Mouse (Mus musculus) intestine, postnatal 0 days (tissue): Measurements from ENCODE around the gene Mms22l. TPM values are rescaled to one million over a fixed set of nuclear protein-coding genes. Genes with fewer than 3 reads are reported as not detected.
"Not testable (repeated sequence)": the region's sequence is repeated elsewhere in the genome, so short reads cannot be mapped to it uniquely, and the experiment has no call there.

Experiments used
- ATAC-seq: fragments of 200-750 bp; cut with Nextera tagmentation; 2 replicates; pipeline ENCODE4 v1.8.0; 2017; ENCODE audit warnings: mild to moderate bottlenecking, moderate TSS enrichment, moderate library complexity
- H3K27ac ChIP-seq: fragments of 300-500 bp; sonication (generic); 2 replicates; pipeline ENCODE4 v1.5.1; 2014; ENCODE audit warnings: mild to moderate bottlenecking, low read depth, low read length, moderate library complexity
- H3K27me3 ChIP-seq: fragments of 300-500 bp; sonication (generic); replicated peaks from 2 replicates; pipeline ENCODE4 v1.6.1; 2014; ENCODE audit warnings: low read length, mixed read lengths; ENCODE audit not compliant: control insufficient read depth, insufficient read depth
- H3K36me3 ChIP-seq: fragments of 300-500 bp; sonication (generic); 2 replicates; pipeline ENCODE4 v1.6.1; 2014; ENCODE audit warnings: mild to moderate bottlenecking, moderate library complexity; ENCODE audit not compliant: control insufficient read depth, insufficient read depth
- H3K4me1 ChIP-seq: fragments of 300-500 bp; sonication (generic); replicated peaks from 2 replicates; pipeline ENCODE4 v1.6.1; 2014; ENCODE audit warnings: antibody characterized with exemption, low read length, mixed read lengths; ENCODE audit not compliant: control insufficient read depth, insufficient read depth
- H3K4me2 ChIP-seq: fragments of 300-500 bp; sonication (generic); replicated peaks from 2 replicates; pipeline ENCODE4 v1.6.1; 2014; ENCODE audit warnings: low read depth, mild to moderate bottlenecking, moderate library complexity
- H3K4me3 ChIP-seq: fragments of 300-500 bp; sonication (generic); 2 replicates; pipeline ENCODE4 v1.5.1; 2014; ENCODE audit warnings: low read depth, low read length
- H3K9ac ChIP-seq: fragments of 300-500 bp; sonication (generic); 2 replicates; pipeline ENCODE4 v1.6.1; 2014; ENCODE audit warnings: mild to moderate bottlenecking, low read depth, low read length
- H3K9me3 ChIP-seq: fragments of 300-500 bp; sonication (generic); 2 replicates; pipeline ENCODE4 v1.6.1; 2016; ENCODE audit warnings: mixed run types; ENCODE audit not compliant: control insufficient read depth
- CTCF ChIP-seq: sonication (generic); IDR thresholded peaks from 2 replicates; pipeline ENCODE4 v1.5.1; 2016; ENCODE audit warnings: low read depth, mild to moderate bottlenecking, control low read depth, antibody characterized with exemption, moderate library complexity
- WGBS: fragments of 180-500 bp; shearing (Covaris S2); extraction: QIAGEN DNeasy Blood & Tissue Kit; methylation state at CpG from one replicate; pipeline ENCODE4 v1.1.7; 2014; 5-methylcytosine and 5-hydroxymethylcytosine counted together
- polyA plus RNA-seq: library from polyadenylated mRNA; unstranded; fragments of >200 nt; fragmentation: Nextera tagmentation; extraction: Ambion mirVana; gene quantifications from 2 replicates; pipeline ENCODE4 v1.2.1, GENCODE M21; 2015

Mms22l gene
- polyA plus RNA-seq: 6.9 and 8.2 TPM in 2 replicates

DNA sequence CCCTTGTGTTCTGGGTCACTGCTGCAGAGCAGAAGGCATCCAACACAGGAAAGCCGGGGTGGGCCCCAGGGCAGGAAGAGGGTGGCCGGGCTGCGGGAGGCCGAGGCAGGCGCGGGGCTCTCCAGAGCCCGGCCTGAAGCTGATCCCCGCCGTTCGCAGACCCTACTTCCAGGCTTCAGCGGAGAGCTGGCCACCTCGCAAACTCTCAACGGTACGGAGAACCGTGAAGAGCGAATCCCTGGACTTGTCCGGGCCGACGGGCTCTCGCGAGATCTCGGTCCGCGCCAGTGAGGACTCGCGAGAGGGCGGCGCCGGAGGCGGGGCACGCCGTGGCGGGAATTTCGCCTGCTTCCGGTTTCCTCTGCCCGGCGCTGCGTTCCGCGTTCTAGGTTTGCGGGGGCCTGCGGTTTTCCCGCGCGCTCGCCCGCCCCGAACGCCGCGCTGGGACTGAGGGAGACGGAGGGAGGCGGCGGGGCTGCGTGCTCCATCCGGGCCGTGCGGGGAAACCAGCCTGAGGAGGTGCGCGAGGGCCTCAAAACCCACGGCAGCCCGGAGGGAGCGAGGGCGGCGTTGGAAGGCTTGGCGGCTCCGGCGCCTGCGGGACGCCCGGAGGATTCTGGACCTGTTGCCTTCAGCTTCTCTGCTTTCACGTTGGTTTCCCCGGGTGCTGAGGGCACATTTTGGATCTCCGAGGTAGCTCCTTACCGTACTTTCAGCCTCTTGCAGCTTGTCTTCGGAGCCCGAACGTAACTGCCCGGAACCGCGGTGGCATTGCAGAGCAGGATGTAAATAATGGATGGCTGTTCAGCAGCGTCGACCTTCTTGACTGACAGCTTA lies at the start of gene Mms22l:
Mms22l (plus strand) TSS at position 336 of the 837 bp plus-strand sequence.
- peak within 1 kb of the TSS; percentile 96 for H3K4me3 ChIP-seq
- H3K9ac ChIP-seq: peak within 1 kb of the TSS; percentile 93
- no peaks in the 10 kb centered on the region for H3K27me3 ChIP-seq
- under 1% methylated on average over 78 of the region's 83 CpGs for WGBS
- no peaks in the 10 kb centered on the region for H3K36me3 ChIP-seq
- no peaks in the 10 kb centered on the region for H3K4me1 ChIP-seq
- ATAC-seq: peak; percentile 100
- H3K9me3 ChIP-seq: no peaks in the 10 kb centered on the region
- TF ChIP-seq CTCF: no peak
- H3K27ac ChIP-seq: peak within 1 kb of the TSS; percentile 94
- peak within 1 kb of the TSS; percentile 79 for H3K4me2 ChIP-seq

DNA sequence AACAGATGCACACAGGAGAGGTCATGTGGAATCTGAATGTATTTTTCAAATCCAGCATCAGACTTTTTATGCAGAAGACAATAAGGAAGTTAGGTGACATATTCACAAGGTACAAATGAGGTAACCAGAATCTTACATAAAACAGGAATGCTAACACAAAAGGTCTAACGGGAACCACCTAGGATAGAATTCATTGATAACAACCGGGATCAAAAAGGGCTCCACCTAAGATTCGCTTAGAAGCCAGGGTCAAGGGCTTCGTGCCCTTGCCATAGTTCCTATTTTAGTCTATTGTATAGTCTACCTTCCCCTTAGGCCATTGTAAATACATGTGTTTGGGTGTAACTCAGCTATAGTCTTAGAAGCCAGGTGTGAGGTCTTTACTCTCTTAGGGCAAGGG lies 12.2 kb upstream of the Mms22l start:
- H3K36me3 ChIP-seq, H3K27ac ChIP-seq, H3K4me2 ChIP-seq, ATAC-seq, H3K4me3 ChIP-seq, H3K9ac ChIP-seq, H3K4me1 ChIP-seq, H3K27me3 ChIP-seq, H3K9me3 ChIP-seq: not testable (repeated sequence)
- WGBS: 93% methylated on average over 4 of the region's 4 CpGs

DNA sequence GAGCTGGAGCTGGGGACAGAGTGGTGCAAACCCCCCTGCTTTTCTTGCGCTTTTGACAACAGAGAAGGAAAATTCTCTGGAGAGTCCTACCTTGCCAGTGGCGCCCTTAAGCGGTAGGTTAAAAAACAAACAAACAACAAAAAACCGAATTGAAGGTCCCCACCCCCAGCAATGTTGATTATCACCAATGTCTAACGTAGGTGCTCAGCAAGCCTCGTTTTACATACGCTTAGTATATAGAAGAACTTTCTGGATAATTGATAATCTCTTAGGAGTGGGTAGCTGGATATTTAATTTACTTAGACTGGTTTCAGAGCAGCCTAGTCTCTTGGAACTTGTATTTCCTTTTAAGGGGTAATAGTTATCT lies 685 bp downstream of the Mms22l start:
- Histone ChIP-seq H3K9me3 (no peaks in the 10 kb centered on the region), H3K4me3 (peak overlapping the region; percentile 96), H3K27ac (0 out of 2 replicates have a peak overlapping the region, but pooled peaks have one; percentile 63), H3K4me1 (no peaks in the 10 kb centered on the region), H3K27me3 (no peaks in the 10 kb centered on the region), H3K4me2 (peak overlapping the region; percentile 79), H3K36me3 (no peaks in the 10 kb centered on the region), H3K9ac (peak overlapping the region; percentile 93)
- under 1% methylated on average over 7 of the region's 7 CpGs for WGBS
- no peak for TF ChIP-seq CTCF
- ATAC-seq: no peak

DNA sequence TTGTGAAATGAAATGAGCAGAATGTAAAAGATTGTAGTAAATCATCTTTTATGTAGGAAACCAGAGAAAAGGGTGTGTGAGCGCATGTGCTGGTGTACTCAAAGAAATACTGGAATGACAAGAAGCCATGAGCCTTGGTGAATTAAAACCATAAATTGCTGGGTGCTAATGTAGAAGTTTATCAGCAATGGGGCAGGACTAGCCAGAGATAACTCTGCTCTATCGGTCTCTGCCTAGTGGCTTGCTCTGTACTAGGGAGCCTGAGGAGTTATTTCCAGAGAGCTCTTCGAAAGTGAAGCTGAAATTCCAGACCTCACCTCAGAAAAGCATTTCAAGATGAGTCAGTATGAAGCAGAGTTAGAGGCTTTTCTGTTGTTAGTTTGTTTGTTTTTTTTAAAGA lies 12.9 kb downstream of the Mms22l start:
- Histone ChIP-seq H3K27me3 (no peaks in the 10 kb centered on the region), H3K4me1 (no peaks in the 10 kb centered on the region), H3K9ac (no peak overlapping the region), H3K4me3 (no peak overlapping the region), H3K27ac (no peak overlapping the region), H3K9me3 (no peaks in the 10 kb centered on the region), H3K36me3 (peaks cover 9% of the 10 kb centered on the region; the same call in 1 of the 2 replicates), H3K4me2 (no peak overlapping the region)
- no peak for ATAC-seq
- WGBS: 86% methylated on average over 3 of the region's 3 CpGs
- no peak for TF ChIP-seq CTCF

DNA sequence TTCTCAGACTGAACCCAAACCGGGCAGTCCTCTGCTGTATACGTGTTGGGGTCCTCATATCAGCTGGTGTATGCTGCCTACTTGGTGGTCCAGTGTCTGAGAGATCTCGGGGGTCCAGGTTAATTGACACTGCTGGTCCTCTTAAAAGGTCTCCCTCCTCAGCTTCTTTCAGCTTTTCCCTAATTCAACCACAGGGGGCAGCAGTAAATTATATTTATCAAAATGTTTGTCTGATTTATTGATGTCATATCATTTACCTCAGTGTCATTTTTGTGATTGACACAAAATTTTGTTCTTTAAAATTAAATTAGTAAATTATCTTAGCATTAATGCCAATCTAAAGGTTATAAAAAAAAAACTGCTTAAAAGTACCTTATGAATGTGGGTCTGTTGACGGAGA lies 40.7 kb downstream of the Mms22l start:
- 80% methylated on average over 4 of the region's 4 CpGs for WGBS
- Histone ChIP-seq H3K36me3 (no peaks in the 10 kb centered on the region; the same call in 1 of the 2 replicates), H3K4me2 (no peak overlapping the region), H3K9me3 (no peaks in the 10 kb centered on the region), H3K27me3 (no peaks in the 10 kb centered on the region), H3K4me1 (no peaks in the 10 kb centered on the region), H3K9ac (no peak overlapping the region), H3K4me3 (no peak overlapping the region), H3K27ac (no peak overlapping the region)
- no peak for ATAC-seq
- peak; percentile 33 for TF ChIP-seq CTCF

DNA sequence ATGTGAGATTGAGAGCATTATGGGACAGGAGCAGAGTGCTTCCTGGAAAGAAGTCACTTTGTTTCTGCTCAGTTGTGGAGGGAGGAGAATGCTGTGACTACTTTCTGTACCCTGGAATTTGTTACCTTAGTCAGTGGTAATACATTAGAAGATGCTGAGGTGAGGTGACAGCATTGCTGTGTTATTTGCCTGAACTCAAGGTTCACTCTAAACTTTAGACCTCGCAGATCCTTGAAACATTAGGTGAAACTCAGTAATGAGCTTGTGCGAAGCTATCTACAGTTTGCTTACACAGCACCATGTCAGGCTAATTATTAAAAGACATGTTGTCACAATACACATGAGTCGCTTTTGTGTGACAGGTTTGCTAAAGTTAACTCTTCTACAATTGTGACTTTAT lies 47.2 kb downstream of the Mms22l start:
- no peak for TF ChIP-seq CTCF
- Histone ChIP-seq H3K36me3 (no peaks in the 10 kb centered on the region; the same call in 1 of the 2 replicates), H3K4me3 (no peak overlapping the region), H3K9ac (no peak overlapping the region), H3K4me1 (no peaks in the 10 kb centered on the region), H3K4me2 (no peak overlapping the region), H3K9me3 (no peaks in the 10 kb centered on the region), H3K27ac (no peak overlapping the region), H3K27me3 (no peaks in the 10 kb centered on the region)
- WGBS: 36% methylated on average over 3 of the region's 3 CpGs
- peak; percentile 96 for ATAC-seq
